Mouse (Mus musculus): Measurements from ENCODE around the gene Rps6kb2.

Rps6kb2 gene

DNA sequence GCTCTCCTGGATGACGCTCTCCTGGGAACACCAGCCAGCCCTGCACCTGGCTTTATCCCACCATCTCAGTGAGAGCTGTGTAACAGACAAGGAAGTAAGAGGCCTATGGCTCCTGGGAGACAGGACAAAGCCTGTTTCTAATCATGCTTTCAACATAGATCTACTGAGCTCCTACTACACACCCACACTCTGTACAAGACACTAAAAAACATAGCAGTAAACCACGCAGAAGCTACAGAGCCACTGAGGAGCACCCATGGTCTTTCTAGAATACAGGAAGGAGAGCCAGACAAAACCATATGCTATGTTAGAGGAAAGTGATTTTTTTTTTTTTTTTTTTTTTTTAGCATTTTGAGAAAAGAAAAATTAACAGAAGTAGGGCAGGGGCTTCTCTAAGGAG lies 44.8 kb downstream of the Rps6kb2 start:
- DNase-seq (ENCODE audit: low spot score), result no peak

DNA sequence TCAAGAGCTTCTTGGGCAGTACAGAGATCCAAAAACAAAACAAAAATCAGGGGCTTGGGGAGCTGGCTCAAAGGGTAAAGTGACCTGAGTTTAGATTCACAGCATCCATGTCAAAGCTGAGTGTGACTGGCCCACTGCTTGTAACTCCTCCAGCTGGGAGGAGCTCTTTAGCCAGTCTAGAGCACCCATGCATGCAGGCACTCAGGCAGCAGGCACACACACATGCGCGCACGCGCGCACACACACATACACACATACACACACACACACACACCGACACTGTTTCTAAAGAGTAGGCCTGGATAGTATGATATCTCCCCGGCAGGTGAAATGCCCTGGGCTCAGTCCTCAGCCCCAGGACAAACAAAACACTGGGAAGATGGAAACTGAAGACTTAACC lies 46.1 kb downstream of the Rps6kb2 start:
- no peak for DNase-seq (ENCODE audit: low spot score)

DNA sequence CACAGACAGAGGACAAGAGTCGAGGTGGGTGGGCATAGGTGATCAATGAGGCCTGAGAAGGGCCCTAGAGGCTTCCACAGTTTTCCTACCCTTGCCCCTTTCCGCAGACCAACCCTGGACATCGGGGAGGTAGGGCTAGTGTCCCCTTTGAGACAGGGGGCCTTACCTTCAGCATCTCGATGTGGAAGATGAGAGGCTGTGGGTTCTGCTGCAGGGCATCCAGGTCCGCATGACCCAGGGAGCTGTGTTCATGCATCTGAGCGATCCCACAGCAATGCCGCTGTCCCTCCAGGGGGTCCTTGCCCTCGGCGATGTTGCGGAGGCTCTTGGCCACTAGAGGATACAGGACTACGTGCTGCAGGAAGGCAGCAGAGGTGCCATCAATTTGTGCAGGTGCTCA lies 47.3 kb downstream of the Rps6kb2 start:
- no peak for DNase-seq (ENCODE audit: low spot score)

DNA sequence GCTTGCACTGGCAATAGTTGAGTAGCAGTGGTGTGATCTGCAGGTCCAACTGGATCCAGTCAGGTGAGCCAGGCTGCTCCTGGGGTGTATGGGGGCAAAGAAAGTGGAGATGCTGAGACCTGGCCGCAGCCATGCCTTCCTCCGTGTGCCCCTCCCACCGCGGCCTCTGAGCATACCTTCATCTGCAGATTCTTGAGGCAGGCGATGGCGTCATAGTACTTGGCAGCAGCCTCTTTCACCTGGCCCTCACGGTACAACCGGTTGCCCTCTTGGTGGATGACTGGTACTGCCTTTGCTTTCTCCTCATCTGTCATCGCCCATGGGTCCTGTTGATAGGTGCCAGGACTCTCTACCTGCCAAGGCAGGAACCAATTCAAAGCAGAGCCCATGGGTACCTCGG lies 48.0 kb downstream of the Rps6kb2 start:
- DNase-seq (ENCODE audit: low spot score), result no peak

DNA sequence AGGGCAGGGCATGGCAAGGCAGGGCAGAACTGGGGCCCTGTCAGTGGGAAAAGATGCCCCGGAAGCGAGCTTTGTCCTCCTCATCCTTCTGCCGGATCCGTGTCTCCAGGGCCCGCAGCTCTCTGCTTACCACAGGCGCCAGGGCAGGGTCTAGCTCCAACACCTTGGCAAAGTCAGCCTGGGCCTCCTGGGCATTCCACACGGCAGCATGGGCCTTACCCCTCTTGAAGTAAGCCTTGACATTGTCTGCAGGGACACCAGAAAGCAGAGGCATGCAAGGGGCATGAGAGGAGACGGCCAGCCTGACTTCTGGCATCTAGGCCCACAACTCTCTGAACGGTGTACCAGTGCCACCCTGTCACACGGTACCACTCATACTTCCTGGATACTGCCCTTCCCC lies 48.6 kb downstream of the Rps6kb2 start:
- DNase-seq (ENCODE audit: low spot score), result no peak

DNA sequence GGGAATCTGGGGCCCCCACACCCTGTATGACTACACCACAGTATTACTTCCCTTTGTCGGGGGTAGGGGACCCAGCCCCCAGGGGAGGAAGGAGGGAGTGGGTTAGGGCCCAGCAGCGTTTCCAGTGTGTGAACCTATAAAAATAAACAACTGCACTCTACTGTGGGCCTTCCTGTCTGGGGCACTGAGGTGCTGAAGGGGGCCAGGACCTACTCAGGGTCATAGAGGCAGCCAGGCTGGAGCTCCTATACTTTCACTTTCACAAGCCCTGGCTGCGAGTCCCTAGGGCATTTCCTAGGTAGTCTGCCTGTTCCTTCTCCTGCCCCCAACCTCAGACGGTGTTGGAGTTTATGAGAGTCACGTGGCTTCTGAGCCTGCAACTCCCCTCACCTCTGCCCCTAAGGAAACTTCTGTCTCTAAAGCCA lies 49.3 kb downstream of the Rps6kb2 start:
- peak; percentile 61 for DNase-seq (ENCODE audit: low spot score)

DNA sequence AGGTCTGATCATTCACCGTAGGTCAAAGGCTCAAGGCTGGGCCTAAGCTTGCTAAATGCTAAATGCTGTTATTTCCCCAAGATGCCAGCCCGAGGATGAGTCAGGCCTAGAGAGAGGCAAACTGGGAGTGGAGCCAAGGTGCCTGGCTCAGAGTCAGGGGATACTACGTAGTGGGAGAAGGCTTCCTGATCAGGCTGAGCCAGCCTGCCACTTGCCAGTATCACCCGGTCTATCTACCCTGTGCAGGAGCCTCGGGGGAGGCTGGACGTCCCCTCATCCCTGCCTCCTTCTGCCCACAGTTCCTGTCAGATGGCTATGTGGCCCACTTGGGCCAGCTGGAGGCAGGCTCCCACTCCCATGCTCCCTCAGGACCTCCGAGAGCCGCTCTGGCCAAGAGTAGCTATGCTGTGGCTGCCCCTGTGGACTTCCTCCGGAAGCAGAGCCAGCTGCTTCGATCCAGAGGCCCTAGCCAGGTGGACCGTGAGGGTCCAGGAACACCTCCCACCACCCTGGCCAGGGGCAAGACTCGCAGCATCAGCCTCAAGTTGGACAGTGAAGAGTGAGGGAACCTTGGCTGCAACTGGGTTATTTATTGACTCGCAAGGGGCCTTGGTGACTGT lies 49.9 kb downstream of the Rps6kb2 start:
- DNase-seq (ENCODE audit: low spot score), result peak; percentile 74

DNA sequence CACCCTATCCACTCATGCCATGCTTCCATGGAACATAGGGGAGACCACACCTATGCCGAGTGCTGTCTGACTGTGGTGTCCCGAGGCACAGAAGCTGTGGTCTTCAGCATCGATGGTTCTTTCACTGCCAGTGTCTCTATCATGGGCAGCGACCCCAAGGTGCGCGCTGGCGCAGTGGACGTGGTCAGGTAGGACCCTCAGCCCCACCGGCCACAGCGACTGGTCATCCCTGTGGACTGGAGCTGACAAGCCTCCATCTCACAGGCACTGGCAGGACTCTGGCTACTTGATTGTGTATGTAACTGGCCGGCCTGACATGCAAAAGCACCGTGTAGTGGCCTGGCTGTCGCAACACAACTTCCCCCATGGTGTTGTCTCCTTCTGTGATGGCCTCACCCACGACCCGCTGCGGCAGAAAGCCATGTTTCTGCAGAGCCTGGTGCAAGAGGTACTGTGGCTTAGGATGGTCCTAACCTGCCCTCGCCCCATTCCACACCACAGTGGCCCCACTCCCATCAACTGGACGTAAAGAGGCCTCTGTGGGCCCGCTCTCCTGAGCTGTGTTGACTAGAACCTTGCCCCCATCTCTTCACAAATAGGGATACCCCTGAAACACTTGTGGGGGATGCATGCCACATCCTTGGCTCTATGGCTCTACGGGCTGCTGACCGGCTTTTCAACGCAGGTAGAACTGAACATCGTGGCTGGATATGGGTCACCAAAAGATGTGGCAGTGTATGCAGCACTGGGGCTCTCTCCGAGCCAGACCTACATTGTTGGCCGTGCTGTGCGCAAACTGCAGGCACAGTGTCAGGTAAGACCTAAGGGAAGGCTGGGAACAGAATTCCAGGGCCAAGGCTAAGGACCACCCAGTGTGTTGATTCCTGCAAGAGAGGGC lies 50.8 kb downstream of the Rps6kb2 start:
- no peak for DNase-seq (ENCODE audit: low spot score)

DNA sequence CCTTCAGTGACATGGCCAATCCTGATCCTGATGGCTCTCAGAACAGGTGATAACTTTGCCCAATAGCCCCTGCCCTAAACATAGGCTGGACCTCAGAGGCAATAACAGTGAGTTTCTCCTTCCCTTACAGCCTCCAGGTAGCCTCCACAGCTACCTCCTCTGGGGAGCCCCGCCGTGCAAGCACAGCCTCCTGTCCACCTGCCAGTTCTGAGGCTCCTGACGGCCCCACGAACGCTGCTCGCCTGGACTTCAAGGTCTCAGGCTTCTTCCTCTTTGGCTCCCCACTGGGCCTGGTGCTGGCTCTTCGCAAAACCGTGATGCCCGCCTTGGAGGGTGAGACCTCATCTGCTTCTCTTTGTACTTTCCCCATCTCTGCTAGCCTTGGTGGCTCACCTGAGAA lies 54.6 kb downstream of the Rps6kb2 start:
- DNase-seq (ENCODE audit: low spot score), result no peak

DNA sequence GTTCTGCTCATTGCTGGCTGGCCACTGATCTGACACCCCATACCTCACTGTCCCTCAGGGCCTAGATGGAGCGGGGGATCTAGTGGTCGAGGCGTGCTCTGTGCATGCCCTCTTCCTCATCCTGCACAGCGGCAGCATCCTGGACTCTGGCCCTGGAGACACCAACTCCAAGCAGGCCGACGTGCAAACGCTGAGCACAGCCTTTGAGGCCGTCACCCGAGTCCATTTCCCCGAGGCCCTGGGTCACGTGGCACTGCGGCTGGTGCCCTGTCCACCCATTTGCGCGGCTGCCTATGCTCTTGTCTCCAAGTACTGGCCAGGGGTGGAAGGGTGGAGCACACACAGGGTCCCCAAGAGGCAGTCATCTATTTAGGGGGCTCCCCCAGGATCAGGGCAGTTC lies 56.5 kb downstream of the Rps6kb2 start:
- DNase-seq (ENCODE audit: low spot score), result no peak

DNA sequence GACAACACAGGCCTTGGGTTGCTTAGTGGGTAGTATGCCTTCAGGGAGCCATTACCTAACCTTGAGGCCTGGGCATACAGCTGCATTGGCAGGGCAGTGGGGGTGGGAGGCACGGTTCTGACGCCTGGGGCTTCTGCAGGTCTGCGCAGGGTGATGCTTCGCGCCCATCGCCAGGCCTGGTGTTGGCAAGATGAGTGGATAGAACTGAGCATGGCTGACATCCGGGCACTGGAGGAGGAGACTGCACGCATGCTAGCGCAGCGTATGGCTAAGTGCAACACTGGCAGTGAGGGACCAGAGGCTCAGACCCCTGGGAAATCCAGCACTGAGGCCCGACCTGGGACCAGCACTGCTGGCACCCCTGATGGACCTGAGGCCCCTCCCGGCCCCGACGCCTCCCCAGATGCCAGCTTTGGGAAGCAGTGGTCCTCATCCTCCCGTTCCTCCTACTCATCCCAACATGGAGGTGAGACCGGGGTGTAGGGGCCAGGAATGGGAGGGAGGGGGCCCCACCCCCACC lies 58.4 kb downstream of the Rps6kb2 start:
- DNase-seq (ENCODE audit: low spot score), result no peak

All from lung, postnatal 25 days (tissue).